Mouse (Mus musculus) midbrain, embryonic 13.5 days (tissue): ENCODE data around the gene Olfr666. TPM values are rescaled to one million over a fixed set of nuclear protein-coding genes. Genes with fewer than 3 reads are reported as not detected.

Experiments used
- polyA plus RNA-seq: library from polyadenylated mRNA; unstranded; fragments of >200 nt; fragmentation: Nextera tagmentation; extraction: Ambion mirVana; gene quantifications from 2 replicates; pipeline ENCODE4 v1.2.1, GENCODE M21; 2015

Gene Olfr666
- polyA plus RNA-seq, 1 experiment from 2014 or later = not detected

Other genes starting within 250 kb of the Olfr666 start
- gene Olfr658, start 248.6 kb downstream of the Olfr666 start, polyA plus RNA-seq = 0.06 and 0.11 TPM in 2 replicates
- gene Olfr659, start 229.2 kb downstream of the Olfr666 start, polyA plus RNA-seq = not detected in 2 replicates
- gene Olfr661, start 209.5 kb downstream of the Olfr666 start, polyA plus RNA-seq = not detected in 2 replicates
- gene Usp17le, start 118.5 kb downstream of the Olfr666 start, polyA plus RNA-seq = not detected in 2 replicates
- not detected in 2 replicates for gene Usp17lb, start 53.3 kb downstream of the Olfr666 start, polyA plus RNA-seq
- gene Usp17la, start 38.9 kb downstream of the Olfr666 start, polyA plus RNA-seq = not detected in 2 replicates
- not detected in 2 replicates for gene Olfr665, start 17.9 kb downstream of the Olfr666 start, polyA plus RNA-seq
- gene Olfr667, start 25.5 kb upstream of the Olfr666 start, polyA plus RNA-seq = not detected in 2 replicates
- gene Olfr668, start 32.1 kb upstream of the Olfr666 start, polyA plus RNA-seq = not detected in 2 replicates
- gene Olfr669, start 38.3 kb upstream of the Olfr666 start, polyA plus RNA-seq = not detected in 2 replicates
- gene Olfr670, start 66.7 kb upstream of the Olfr666 start, polyA plus RNA-seq = not detected in 2 replicates
- not detected in 2 replicates for gene Olfr671, start 83.2 kb upstream of the Olfr666 start, polyA plus RNA-seq
- not detected in 2 replicates for gene Olfr672, start 106.1 kb upstream of the Olfr666 start, polyA plus RNA-seq
- not detected in 2 replicates for gene Olfr675, start 132.5 kb upstream of the Olfr666 start, polyA plus RNA-seq
- gene Olfr676, start 136.7 kb upstream of the Olfr666 start, polyA plus RNA-seq = not detected in 2 replicates
- not detected in 2 replicates for gene Olfr677, start 155.4 kb upstream of the Olfr666 start, polyA plus RNA-seq
- gene Olfr678, start 168.5 kb upstream of the Olfr666 start, polyA plus RNA-seq = not detected in 2 replicates
- gene Olfr679, start 185.3 kb upstream of the Olfr666 start, polyA plus RNA-seq = not detected in 2 replicates
- not detected in 2 replicates for gene Olfr680-ps1, start 196.9 kb upstream of the Olfr666 start, polyA plus RNA-seq
- not detected in 2 replicates for gene Olfr681, start 220.9 kb upstream of the Olfr666 start, polyA plus RNA-seq